Mouse (Mus musculus): ENCODE data around the gene Ezr. TPM values are rescaled to one million over a fixed set of nuclear protein-coding genes. Genes with fewer than 3 reads are reported as not detected.
"Not testable (repeated sequence)": the region's sequence is repeated elsewhere in the genome, so short reads cannot be mapped to it uniquely, and the experiment has no call there.

Gene Ezr
- polyA plus RNA-seq, 1 experiment from 2014 or later, result 281 TPM

DNA sequence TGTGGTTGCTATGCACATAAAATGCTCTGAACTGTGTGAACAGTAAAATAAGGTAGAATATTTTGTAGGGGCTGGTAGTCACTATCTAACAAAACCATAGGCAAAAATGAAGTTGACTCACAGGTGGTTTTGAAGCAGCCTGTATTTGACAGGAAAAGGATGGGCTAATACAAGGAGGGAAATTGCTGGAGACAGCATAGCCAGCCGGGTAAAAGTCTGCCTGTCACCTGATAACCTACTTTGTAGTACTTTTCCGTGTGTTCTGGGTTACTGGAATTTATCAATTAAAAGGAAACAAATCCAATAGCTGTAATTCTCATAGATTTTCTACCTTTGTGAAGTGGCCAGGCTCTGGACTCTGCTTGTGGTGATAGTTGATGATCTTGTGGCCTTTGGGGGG lies 69.1 kb downstream of the Ezr start:
- 56% methylated on average over 2 of the region's 2 CpGs for WGBS
- H3K4me1 ChIP-seq (ENCODE audit: control insufficient read depth, insufficient read depth, low read length); H3K9me3 ChIP-seq (ENCODE audit: control insufficient read depth, low read length); H3K36me3 ChIP-seq (ENCODE audit: control insufficient read depth, insufficient read depth, low read length); H3K4me2 ChIP-seq (ENCODE audit: low read depth, low read length); H3K27ac ChIP-seq (ENCODE audit: low read length); H3K9ac ChIP-seq (ENCODE audit: low read depth, low read length); H3K4me3 ChIP-seq (ENCODE audit: low read length); H3K27me3 ChIP-seq (replicated peaks; ENCODE audit: control insufficient read depth, insufficient read depth, low read length): not testable (repeated sequence)
- 0 out of 2 replicates have a peak, but pooled peaks have one; percentile 50 for ATAC-seq

DNA sequence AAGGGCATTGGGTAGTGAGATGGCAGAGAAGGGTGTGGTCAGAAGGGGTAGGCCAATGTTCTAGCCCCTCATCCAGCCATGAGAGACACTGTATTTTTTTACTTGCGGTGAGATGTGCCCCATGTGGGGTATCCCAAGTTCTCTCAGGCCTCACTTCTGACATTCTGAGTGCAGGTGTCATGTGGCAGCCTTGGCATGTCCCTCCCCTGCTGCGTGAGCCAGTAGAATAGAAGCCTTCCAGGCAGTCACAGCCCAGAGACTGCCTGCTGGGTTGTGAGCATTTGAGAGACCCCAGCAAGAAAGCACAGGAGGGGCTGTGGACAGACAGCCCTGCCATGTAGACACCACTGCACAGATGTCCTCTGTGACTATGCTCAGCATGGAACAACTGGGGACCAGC lies 74.4 kb downstream of the Ezr start:
- H3K27ac ChIP-seq (ENCODE audit: low read length); ATAC-seq; H3K36me3 ChIP-seq (ENCODE audit: control insufficient read depth, insufficient read depth, low read length); H3K9me3 ChIP-seq (ENCODE audit: control insufficient read depth, low read length); H3K4me1 ChIP-seq (ENCODE audit: control insufficient read depth, insufficient read depth, low read length); H3K4me3 ChIP-seq (ENCODE audit: low read length); H3K9ac ChIP-seq (ENCODE audit: low read depth, low read length); H3K27me3 ChIP-seq (replicated peaks; ENCODE audit: control insufficient read depth, insufficient read depth, low read length); H3K4me2 ChIP-seq (ENCODE audit: low read depth, low read length): not testable (repeated sequence)
- WGBS, result 80% methylated on average over 2 of the region's 2 CpGs

- not testable (repeated sequence) for H3K9me3 ChIP-seq (ENCODE audit: control insufficient read depth, low read length); H3K27me3 ChIP-seq (replicated peaks; ENCODE audit: control insufficient read depth, insufficient read depth, low read length); H3K4me2 ChIP-seq (ENCODE audit: low read depth, low read length); H3K4me3 ChIP-seq (ENCODE audit: low read length); H3K27ac ChIP-seq (ENCODE audit: low read length); H3K4me1 ChIP-seq (ENCODE audit: control insufficient read depth, insufficient read depth, low read length); ATAC-seq; H3K9ac ChIP-seq (ENCODE audit: low read depth, low read length); H3K36me3 ChIP-seq (ENCODE audit: control insufficient read depth, insufficient read depth, low read length)
- 93% methylated on average over 5 of the region's 5 CpGs for WGBS
These were observed 75.2 kb downstream of the Ezr start for GRCm38 (mm10) chr17:6707422-6707821.

GRCm38 (mm10) chr17:6706448-6706847 lies 76.1 kb downstream of the Ezr start:
- not testable (repeated sequence) for H3K9ac ChIP-seq (ENCODE audit: low read depth, low read length); H3K4me3 ChIP-seq (ENCODE audit: low read length); H3K4me1 ChIP-seq (ENCODE audit: control insufficient read depth, insufficient read depth, low read length); H3K27me3 ChIP-seq (replicated peaks; ENCODE audit: control insufficient read depth, insufficient read depth, low read length); H3K36me3 ChIP-seq (ENCODE audit: control insufficient read depth, insufficient read depth, low read length); ATAC-seq; H3K4me2 ChIP-seq (ENCODE audit: low read depth, low read length); H3K9me3 ChIP-seq (ENCODE audit: control insufficient read depth, low read length); H3K27ac ChIP-seq (ENCODE audit: low read length)
- 73% methylated on average over 5 of the region's 5 CpGs for WGBS

- not testable (repeated sequence) for H3K4me1 ChIP-seq (ENCODE audit: control insufficient read depth, insufficient read depth, low read length); H3K4me2 ChIP-seq (ENCODE audit: low read depth, low read length); H3K27me3 ChIP-seq (replicated peaks; ENCODE audit: control insufficient read depth, insufficient read depth, low read length); H3K9me3 ChIP-seq (ENCODE audit: control insufficient read depth, low read length); ATAC-seq; H3K9ac ChIP-seq (ENCODE audit: low read depth, low read length); H3K4me3 ChIP-seq (ENCODE audit: low read length); H3K27ac ChIP-seq (ENCODE audit: low read length); H3K36me3 ChIP-seq (ENCODE audit: control insufficient read depth, insufficient read depth, low read length)
- WGBS, result 57% methylated on average over 8 of the region's 9 CpGs
These were observed 79.0 kb downstream of the Ezr start for GRCm38 (mm10) chr17:6703381-6704270.

GRCm38 (mm10) chr17:6702625-6703221 lies 79.9 kb downstream of the Ezr start:
- not testable (repeated sequence) for ATAC-seq
- WGBS, result 54% methylated on average over 2 of the region's 8 CpGs

GRCm38 (mm10) chr17:6700077-6700476 lies 82.5 kb downstream of the Ezr start:
- H3K4me1 ChIP-seq (ENCODE audit: control insufficient read depth, insufficient read depth, low read length); H3K27me3 ChIP-seq (replicated peaks; ENCODE audit: control insufficient read depth, insufficient read depth, low read length); H3K4me3 ChIP-seq (ENCODE audit: low read length); H3K36me3 ChIP-seq (ENCODE audit: control insufficient read depth, insufficient read depth, low read length); H3K9me3 ChIP-seq (ENCODE audit: control insufficient read depth, low read length); H3K4me2 ChIP-seq (ENCODE audit: low read depth, low read length); H3K27ac ChIP-seq (ENCODE audit: low read length); ATAC-seq; H3K9ac ChIP-seq (ENCODE audit: low read depth, low read length): not testable (repeated sequence)
- WGBS, result 77% methylated on average over 4 of the region's 7 CpGs

More at GRCm38 (mm10) chr17:6702625-6703221, 79.9 kb downstream of the Ezr start:
- not testable (repeated sequence) for H3K27ac ChIP-seq (ENCODE audit: low read length); H3K9ac ChIP-seq (ENCODE audit: low read depth, low read length); H3K27me3 ChIP-seq (replicated peaks; ENCODE audit: control insufficient read depth, insufficient read depth, low read length); H3K4me2 ChIP-seq (ENCODE audit: low read depth, low read length); H3K36me3 ChIP-seq (ENCODE audit: control insufficient read depth, insufficient read depth, low read length); H3K4me1 ChIP-seq (ENCODE audit: control insufficient read depth, insufficient read depth, low read length); H3K4me3 ChIP-seq (ENCODE audit: low read length); H3K9me3 ChIP-seq (ENCODE audit: control insufficient read depth, low read length)

GRCm38 (mm10) chr17:6699502-6699901 lies 83.1 kb downstream of the Ezr start:
- H3K27ac ChIP-seq (ENCODE audit: low read length); H3K4me3 ChIP-seq (ENCODE audit: low read length); H3K36me3 ChIP-seq (ENCODE audit: control insufficient read depth, insufficient read depth, low read length); H3K9ac ChIP-seq (ENCODE audit: low read depth, low read length); H3K27me3 ChIP-seq (replicated peaks; ENCODE audit: control insufficient read depth, insufficient read depth, low read length); H3K4me1 ChIP-seq (ENCODE audit: control insufficient read depth, insufficient read depth, low read length); H3K9me3 ChIP-seq (ENCODE audit: control insufficient read depth, low read length); H3K4me2 ChIP-seq (ENCODE audit: low read depth, low read length): not testable (repeated sequence)
- WGBS, result 72% methylated on average over 8 of the region's 9 CpGs
- ATAC-seq, result peak; percentile 37; the same call in 1 of the 2 replicates

- H3K4me1 ChIP-seq (ENCODE audit: control insufficient read depth, insufficient read depth, low read length); H3K4me3 ChIP-seq (ENCODE audit: low read length); H3K27ac ChIP-seq (ENCODE audit: low read length); H3K27me3 ChIP-seq (replicated peaks; ENCODE audit: control insufficient read depth, insufficient read depth, low read length); H3K9ac ChIP-seq (ENCODE audit: low read depth, low read length); H3K9me3 ChIP-seq (ENCODE audit: control insufficient read depth, low read length); H3K4me2 ChIP-seq (ENCODE audit: low read depth, low read length); H3K36me3 ChIP-seq (ENCODE audit: control insufficient read depth, insufficient read depth, low read length): not testable (repeated sequence)
- 51% methylated on average over 2 of the region's 4 CpGs for WGBS
- ATAC-seq, result peak; percentile 66
These were observed 85.3 kb downstream of the Ezr start for GRCm38 (mm10) chr17:6697224-6697775.

Data from intestine, embryonic 16.5 days (tissue).